Mouse (Mus musculus) erythroblast, embryonic 14.5 days (primary cell): Measurements from ENCODE around the gene Ccdc54.

Experiments
- GATA1 ChIP-seq: IDR thresholded peaks from 2 replicates; pipeline ENCODE4 v1.6.1; 2012; ENCODE audit warnings: low read length, inconsistent platforms, mixed read lengths
- TAL1 ChIP-seq: IDR thresholded peaks from 3 replicates; pipeline ENCODE4 v1.6.1; 2012; ENCODE audit warnings: low read length, inconsistent platforms, mixed read lengths

- no peak for TF ChIP-seq GATA1
- no peak for TF ChIP-seq TAL1
Observed at GRCm38 (mm10) chr16:50559163-50559771, 31.7 kb downstream of the Ccdc54 start.
